Mouse (Mus musculus): ENCODE results near the gene Ap1b1. TPM values are rescaled to one million over a fixed set of nuclear protein-coding genes. Genes with fewer than 3 reads are reported as not detected.

Ap1b1 gene
- total RNA-seq (2012; rRNA removed) (43.8 and 44.2 TPM in 2 replicates), total RNA-seq (2014; rRNA removed) (31.2 and 38.6 TPM in 2 replicates), polyA plus RNA-seq (2012; ENCODE audit: insufficient read length, low read depth) (51.5 and 57.8 TPM in 2 replicates)

- TF ChIP-seq MAFK (IDR thresholded peaks at IDR 0.05; ENCODE audit: insufficient replicate concordance, low read length) (no peak), USF2 (conservative IDR thresholded peaks at IDR 0.05; ENCODE audit: low read depth, low read length) (no peak), NELFE (IDR thresholded peaks at IDR 0.05; ENCODE audit: low read depth, low read length) (peak; percentile 91), CHD2 (IDR thresholded peaks at IDR 0.05; ENCODE audit: low read length) (peak; percentile 51; the same call in 1 of the 2 replicates), ETS1 (conservative IDR thresholded peaks at IDR 0.05; ENCODE audit: low read depth, low read length) (peak; percentile 55), EP300 (IDR thresholded peaks at IDR 0.05; ENCODE audit: low read length) (no peak), KAT2A (IDR thresholded peaks at IDR 0.05; ENCODE audit: insufficient replicate concordance, low read length) (0 out of 2 replicates have a peak, but pooled peaks have one; percentile 56), PAX5 (IDR thresholded peaks at IDR 0.05; ENCODE audit: low read length) (no peak), CHD1 (IDR thresholded peaks at IDR 0.05; ENCODE audit: low read depth, low read length) (no peak), MAX (IDR thresholded peaks at IDR 0.05; ENCODE audit: low read length) (peak; percentile 79), HCFC1 (IDR thresholded peaks at IDR 0.05; ENCODE audit: low read depth, low read length) (peak; percentile 83), ZKSCAN1 (IDR thresholded peaks at IDR 0.05; ENCODE audit: borderline replicate concordance, low read depth, low read length) (no peak), E2F4 (IDR thresholded peaks at IDR 0.05; ENCODE audit: insufficient replicate concordance, low read depth, low read length) (no peak), POLR2AphosphoS2 (IDR thresholded peaks at IDR 0.05; ENCODE audit: low read depth, low read length) (peak; percentile 70; the same call in 1 of the 2 replicates), ZC3H11A (IDR thresholded peaks at IDR 0.05; ENCODE audit: low read depth, low read length) (no peak), POLR2A (IDR thresholded peaks at IDR 0.05; ENCODE audit: low read depth, low read length) (peak; percentile 91), SMC3 (IDR thresholded peaks at IDR 0.05; ENCODE audit: low read depth, low read length) (no peak), RAD21 (IDR thresholded peaks at IDR 0.05; ENCODE audit: low read depth, low read length) (no peak), JUND (conservative IDR thresholded peaks at IDR 0.05; ENCODE audit: low read depth, low read length) (no peak), MYC (IDR thresholded peaks at IDR 0.05; ENCODE audit: low read depth, low read length) (0 out of 2 replicates have a peak, but pooled peaks have one; percentile 31), JUN (IDR thresholded peaks at IDR 0.05; ENCODE audit: insufficient read depth, low read depth, low read length) (no peak), NRF1 (IDR thresholded peaks at IDR 0.05; ENCODE audit: low read depth, low read length) (0 out of 2 replicates have a peak, but pooled peaks have one; percentile 31), TCF12 (IDR thresholded peaks at IDR 0.05; ENCODE audit: low read depth, low read length) (peak; percentile 85), MAZ (IDR thresholded peaks at IDR 0.05; ENCODE audit: low read depth, low read length) (peak; percentile 97), MEF2A (IDR thresholded peaks at IDR 0.05; ENCODE audit: borderline replicate concordance, low read depth, low read length) (peak; percentile 44; the same call in 1 of the 2 replicates), GABPA (IDR thresholded peaks at IDR 0.05; ENCODE audit: insufficient replicate concordance, low read depth, low read length) (no peak), BHLHE40 (IDR thresholded peaks at IDR 0.05; ENCODE audit: low read depth, low read length) (peak; percentile 98), TBP (conservative IDR thresholded peaks at IDR 0.05; ENCODE audit: low read depth, low read length) (no peak), IRF4 (IDR thresholded peaks at IDR 0.05; ENCODE audit: low read depth, low read length) (peak; percentile 74), ZNF384 (IDR thresholded peaks at IDR 0.05; ENCODE audit: low read depth, low read length) (no peak), SIN3A (IDR thresholded peaks at IDR 0.05; ENCODE audit: low read length) (peak; percentile 97), USF1 (IDR thresholded peaks at IDR 0.05; ENCODE audit: low read depth, low read length) (peak; percentile 32), CTCF (conservative IDR thresholded peaks at IDR 0.05 in 1 of 2, IDR thresholded peaks at IDR 0.05 in 1 of 2; ENCODE audit: low read depth in 2 of 2, low read length in 2 of 2) (no peak), UBTF (IDR thresholded peaks at IDR 0.05; ENCODE audit: low read depth, low read length) (no peak), MXI1 (IDR thresholded peaks at IDR 0.05; ENCODE audit: low read depth, low read length) (peak; percentile 86), RCOR1 (conservative IDR thresholded peaks at IDR 0.05; ENCODE audit: low read depth, low read length) (no peak; the same call in 1 of the 2 replicates), ZMIZ1 (IDR thresholded peaks at IDR 0.05; ENCODE audit: low read depth, low read length) (peak; percentile 78), ELF1 (IDR thresholded peaks at IDR 0.05; ENCODE audit: low read depth, low read length) (peak; percentile 89)
- Histone ChIP-seq H3K4me3 (replicated peaks in 1 of 3; ENCODE audit: low read depth in 2 of 3, low read length in 2 of 3, poor library complexity in 1 of 3) (peak within 1 kb of the TSS; percentile 77 to 86 (median 81)), H3K79me2 (replicated peaks; ENCODE audit: control insufficient read depth, extremely low read depth, insufficient read depth, poor library complexity, severe bottlenecking) (no peaks in the 10 kb centered on the region), H3K27me3 (replicated peaks) (peaks cover 5% of the 10 kb centered on the region), H3K9ac (ENCODE audit: insufficient read depth, low read depth) (peak within 1 kb of the TSS; percentile 82), H3K4me2 (ENCODE audit: insufficient read depth, low read depth, poor library complexity, severe bottlenecking) (peak within 1 kb of the TSS; percentile 52), H3K4me1 (ENCODE audit: control insufficient read depth in 1 of 2, insufficient read depth in 2 of 2) (peaks cover 11 to 37% of the 10 kb centered on the region in 2 experiments), H3K9me3 (replicated peaks; ENCODE audit: low read length) (no peaks in the 10 kb centered on the region), H3K36me3 (replicated peaks in 1 of 2; ENCODE audit: control insufficient read depth in 1 of 2, insufficient read depth in 1 of 2, low read length in 1 of 2) (peaks cover 0 to 16% of the 10 kb centered on the region in 2 experiments), H3K27ac (ENCODE audit: insufficient read depth, low read depth) (no peak within 1 kb of the TSS)
- DNase-seq (ENCODE audit: extremely low read depth) = peak; percentile 96
- dilution Hi-C loops (cut with MboI; ENCODE audit: extremely low pct_ligation_motif_present, extremely low pct_unique_long_range_greater_than_20kb, low sequenced_read_pairs) (no loop called here), in situ Hi-C loops (cut with MboI; ENCODE audit: low pct_ligation_motif_present, low pct_unique_long_range_greater_than_20kb, low sequenced_read_pairs) (no loop called here)
Measured at GRCm38 (mm10) chr11:4986695-4987486, at the start of gene Ap1b1. TSS of gene Ap1b1 (plus strand) at chr11:4986824.

All from CH12.LX (cell line).